Mouse (Mus musculus): ENCODE results near the gene Lztr1.
"Not testable (repeated sequence)": the region's sequence is repeated elsewhere in the genome, so short reads cannot be mapped to it uniquely, and the experiment has no call there.

- not testable (repeated sequence) for TF ChIP-seq CTCF (IDR thresholded peaks at IDR 0.05; ENCODE audit: low read depth, low read length); POLR2A (IDR thresholded peaks at IDR 0.05; ENCODE audit: borderline replicate concordance, low read depth, low read length)
These were observed 457 bp upstream of the Lztr1 start for GRCm38 (mm10) chr16:17508031-17508430.
